ENCODE assay signal across 1 mouse cellular context in the genomic region with DNA sequence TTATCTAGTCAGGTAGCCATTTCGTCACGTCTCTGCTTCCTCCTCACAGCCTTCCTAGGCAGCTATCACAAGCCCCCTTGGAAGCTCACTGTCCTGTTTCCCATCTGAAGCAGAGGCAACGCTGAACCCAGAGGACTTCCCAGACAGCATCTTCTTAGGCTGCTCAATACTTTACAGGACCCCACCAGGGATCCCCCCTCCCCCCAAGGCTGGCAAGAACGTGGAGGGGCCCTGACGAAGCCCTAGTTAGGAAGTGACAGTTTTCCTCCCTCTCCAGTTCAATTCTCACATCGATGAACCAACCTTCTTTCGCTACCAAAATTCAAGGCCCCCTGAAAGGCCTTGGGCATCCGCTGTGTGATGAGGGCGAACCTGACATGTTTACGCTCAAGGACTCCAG.
TF ChIP-seq lines count a peak whose summit lies in the region.

No protein-coding gene starts in this region.

TF ChIP-seq in MEL, 35 proteins besides CTCF, POLR2A, EP300 and RAD21:
- TF ChIP-seq POLR2AphosphoS5 (IDR thresholded peaks at IDR 0.05; ENCODE audit: borderline replicate concordance, low read depth, low read length) (0 out of 2 replicates have a peak, but pooled peaks have one; percentile 10), MYC (IDR thresholded peaks at IDR 0.05; ENCODE audit: low read depth, low read length) (no peak), NELFE (IDR thresholded peaks at IDR 0.05; ENCODE audit: low read depth, low read length) (no peak; the same call in 1 of the 2 replicates), BHLHE40 (IDR thresholded peaks at IDR 0.05; ENCODE audit: borderline replicate concordance, low read depth, low read length) (no peak), USF2 (IDR thresholded peaks at IDR 0.05; ENCODE audit: borderline replicate concordance in 1 of 2, insufficient read depth in 1 of 2, low read depth in 1 of 2, low read length in 2 of 2) (no peak), CHD1 (IDR thresholded peaks at IDR 0.05; ENCODE audit: low read depth, low read length) (no peak), SIN3A (IDR thresholded peaks at IDR 0.05; ENCODE audit: low read length) (peak; percentile 12; the same call in 1 of the 2 replicates), E2F4 (IDR thresholded peaks at IDR 0.05; ENCODE audit: borderline replicate concordance, low read depth, low read length) (no peak), POLR2AphosphoS2 (IDR thresholded peaks at IDR 0.05; ENCODE audit: low read length) (peak; percentile 4; the same call in 1 of the 2 replicates), MAX (IDR thresholded peaks at IDR 0.05; ENCODE audit: low read length) (no peak; the same call in 1 of the 2 replicates), ZKSCAN1 (IDR thresholded peaks at IDR 0.05; ENCODE audit: low read depth, low read length) (no peak)
